Mouse (Mus musculus) spleen, postnatal 4 days (tissue): ENCODE results near the gene Psat1.

Experiments
- DNase-seq, 2 experiments: peaks; one replicate each; pipeline ENCODE4 v3.0.0; 2022; ENCODE audit warnings: low spot score in 2 of 2

Gene Psat1

GRCm38 (mm10) chr19:15924866-15925718 lies 22.0 kb downstream of the Psat1 start:
- DNase-seq: peak; percentile 83 to 88

GRCm38 (mm10) chr19:15924181-15924865 lies 22.8 kb downstream of the Psat1 start:
- DNase-seq: peak in 1 of 2 experiments; percentile 43

- peak in 1 of 2 experiments; percentile 20 for DNase-seq
Observed at GRCm38 (mm10) chr19:15923426-15923825, 23.7 kb downstream of the Psat1 start.

- no peak for DNase-seq
Observed at GRCm38 (mm10) chr19:15919336-15919735, 27.8 kb downstream of the Psat1 start.

- DNase-seq: no peak
Observed at GRCm38 (mm10) chr19:15918111-15918510, 29.0 kb downstream of the Psat1 start.

GRCm38 (mm10) chr19:15913249-15913997 lies 33.7 kb downstream of the Psat1 start:
- no peak for DNase-seq

GRCm38 (mm10) chr19:15911441-15911840 lies 35.7 kb downstream of the Psat1 start:
- no peak for DNase-seq

GRCm38 (mm10) chr19:15910987-15911386 lies 36.1 kb downstream of the Psat1 start:
- peak in 1 of 2 experiments; percentile 26 for DNase-seq

- no peak for DNase-seq
Observed at GRCm38 (mm10) chr19:15910488-15910887, 36.6 kb downstream of the Psat1 start.

- DNase-seq: no peak
Observed at GRCm38 (mm10) chr19:15908016-15908415, 39.1 kb downstream of the Psat1 start.

- no peak for DNase-seq
Observed at GRCm38 (mm10) chr19:15904734-15905133, 42.4 kb downstream of the Psat1 start.

GRCm38 (mm10) chr19:15903508-15904480 lies 43.3 kb downstream of the Psat1 start:
- no peak for DNase-seq

- no peak for DNase-seq
Observed at GRCm38 (mm10) chr19:15895681-15896080, 51.5 kb downstream of the Psat1 start.

GRCm38 (mm10) chr19:15892146-15892545 lies 55.0 kb downstream of the Psat1 start:
- DNase-seq: no peak

GRCm38 (mm10) chr19:15888466-15888865 lies 58.7 kb downstream of the Psat1 start:
- DNase-seq: no peak

GRCm38 (mm10) chr19:15882705-15883426 lies 64.3 kb downstream of the Psat1 start:
- peak in 1 of 2 experiments; percentile 45 for DNase-seq

- no peak for DNase-seq
Observed at GRCm38 (mm10) chr19:15880731-15881130, 66.4 kb downstream of the Psat1 start.

GRCm38 (mm10) chr19:15879271-15879670 lies 67.9 kb downstream of the Psat1 start:
- DNase-seq: no peak

- no peak for DNase-seq
Observed at GRCm38 (mm10) chr19:15868865-15869698, 78.1 kb downstream of the Psat1 start.
